Mouse (Mus musculus) bone marrow macrophage, adult 2 months (primary cell): ENCODE results near the gene Tmem170b.

Experiments used
- CTCF ChIP-seq: IDR thresholded peaks from 2 replicates; pipeline ENCODE4 v1.5.1; 2012; ENCODE audit warnings: low read depth, mild to moderate bottlenecking, low read length, moderate library complexity
- POLR2A ChIP-seq: IDR thresholded peaks from 2 replicates; pipeline ENCODE4 v1.6.1; 2012; ENCODE audit warnings: mild to moderate bottlenecking, low read depth, low read length, borderline replicate concordance

GRCm38 (mm10) chr13:41625248-41625647, 19.5 kb downstream of the Tmem170b start:
- TF ChIP-seq CTCF, result no peak
- no peak for TF ChIP-seq POLR2A
